Mouse (Mus musculus) fat pad, adult 2 months (tissue): ENCODE measurements at regions not wholly inside any gene's neighbourhood (a gene's known extent, or its start where the extent isn't known, plus 50 kb on each side); places are given as distances from the start of the nearest gene placed in this dataset.

Experiments used
- DNase-seq: peaks from one replicate; pipeline ENCODE4 v3.0.0-alpha.2; 2011; ENCODE audit warnings: low read depth, low spot score; ENCODE audit errors: extremely low read depth

GRCm38 (mm10) chr5:75880088-75880684, 98.1 kb downstream of the Kdr start:
- no peak for DNase-seq

GRCm38 (mm10) chr5:75878361-75878760, 99.9 kb downstream of the Kdr start:
- DNase-seq: no peak

- DNase-seq: no peak
Measured at GRCm38 (mm10) chr5:75877609-75877971, 100.7 kb downstream of the Kdr start.

- no peak for DNase-seq
Measured at GRCm38 (mm10) chr5:75876871-75877608, 101.2 kb downstream of the Kdr start.

GRCm38 (mm10) chr5:75871120-75871519, 107.1 kb downstream of the Kdr start:
- DNase-seq: no peak

GRCm38 (mm10) chr5:75870666-75871065, 107.6 kb downstream of the Kdr start:
- no peak for DNase-seq

- no peak for DNase-seq
Measured at GRCm38 (mm10) chr5:75869535-75869934, 108.7 kb downstream of the Kdr start.

- DNase-seq: no peak
Measured at GRCm38 (mm10) chr5:75865096-75865495, 113.2 kb downstream of the Kdr start.

- no peak for DNase-seq
Measured at GRCm38 (mm10) chr5:75863358-75863757, 114.9 kb downstream of the Kdr start.

- DNase-seq: no peak
Measured at GRCm38 (mm10) chr5:75862630-75862991, 115.6 kb downstream of the Kdr start.

- no peak for DNase-seq
Measured at GRCm38 (mm10) chr5:75861916-75862629, 116.2 kb downstream of the Kdr start.

GRCm38 (mm10) chr5:75859316-75859836, 118.9 kb downstream of the Kdr start:
- DNase-seq: no peak

- no peak for DNase-seq
Measured at GRCm38 (mm10) chr5:75850855-75851254, 127.4 kb downstream of the Kdr start.

GRCm38 (mm10) chr5:75847966-75848365, 130.3 kb downstream of the Kdr start:
- no peak for DNase-seq

GRCm38 (mm10) chr5:75847341-75847740, 130.9 kb downstream of the Kdr start:
- DNase-seq: no peak

- DNase-seq: no peak
Measured at GRCm38 (mm10) chr5:75846016-75846415, 132.2 kb downstream of the Kdr start.

GRCm38 (mm10) chr5:75843807-75844206, 134.5 kb downstream of the Kdr start:
- no peak for DNase-seq

GRCm38 (mm10) chr5:75840421-75840820, 137.8 kb downstream of the Kdr start:
- DNase-seq: no peak

GRCm38 (mm10) chr5:75835556-75835961, 142.7 kb downstream of the Kdr start:
- DNase-seq: no peak

GRCm38 (mm10) chr5:75834766-75835555, 143.3 kb downstream of the Kdr start:
- DNase-seq: no peak

- no peak for DNase-seq
Measured at GRCm38 (mm10) chr5:75832341-75832740, 145.9 kb downstream of the Kdr start.
